Mouse (Mus musculus) ES-Bruce4 (cell line): Measurements from ENCODE around the gene Igf1r.

Source experiments
- CTCF ChIP-seq: IDR thresholded peaks from one replicate; pipeline ENCODE4 v1.8.1; 2011; ENCODE audit warnings: low read depth, low read length
- POLR2A ChIP-seq: IDR thresholded peaks from one replicate; pipeline ENCODE4 v1.8.1; 2011; ENCODE audit warnings: low read length; ENCODE audit not compliant: insufficient read depth

DNA sequence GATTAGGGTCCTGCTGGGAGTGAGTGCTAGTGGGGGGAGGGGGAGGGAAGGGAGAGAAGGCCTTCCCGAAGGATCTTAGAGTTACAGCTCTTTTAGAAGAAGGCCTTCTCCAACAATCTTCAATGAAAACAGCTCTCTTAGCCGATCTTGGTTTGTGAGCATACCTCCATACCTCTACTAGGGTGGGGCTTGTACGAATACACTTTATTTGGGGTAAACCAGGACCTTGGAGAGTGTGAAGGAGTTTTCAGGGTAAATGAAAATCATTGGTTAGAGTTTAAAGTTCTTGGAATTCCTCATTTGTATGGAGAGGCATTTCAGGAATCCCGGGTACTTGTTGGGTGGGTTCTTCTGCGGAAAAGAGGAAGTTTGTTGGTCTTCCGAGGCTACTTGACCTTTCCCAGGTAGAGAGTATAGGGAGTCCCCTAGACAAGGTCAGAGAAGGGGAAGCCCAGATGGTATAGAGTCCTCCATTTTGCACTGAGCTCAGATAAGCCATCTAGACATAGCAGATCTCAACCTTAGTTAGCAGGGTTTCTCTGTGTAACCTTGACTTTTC is 307.0 kb downstream of the Igf1r start:
- TF ChIP-seq POLR2A (no peak), CTCF (no peak)
